Mouse (Mus musculus): ENCODE results near the gene Rcan1.

GRCm38 (mm10) chr16:92478561-92479150 is 8.0 kb upstream of the Rcan1 start:
- TF ChIP-seq POLR2A (IDR thresholded peaks at IDR 0.05; ENCODE audit: low read depth, low read length) (no peak), CTCF (conservative IDR thresholded peaks at IDR 0.05; ENCODE audit: insufficient read depth, insufficient read length, low read depth, low read length) (peak; percentile 75)
